Mouse (Mus musculus): ENCODE measurements around the gene Oit3. TPM values are rescaled to one million over a fixed set of nuclear protein-coding genes. Genes with fewer than 3 reads are reported as not detected.
A peak's percentile ranks its signal among the peaks of the same experiment; 100 is the strongest.
"Not testable (repeated sequence)": the region's sequence is repeated elsewhere in the genome, so short reads cannot be mapped to it uniquely, and the experiment has no call there.

Gene Oit3
- polyA plus RNA-seq, 1 experiment from 2014 or later = 2.0 TPM

DNA sequence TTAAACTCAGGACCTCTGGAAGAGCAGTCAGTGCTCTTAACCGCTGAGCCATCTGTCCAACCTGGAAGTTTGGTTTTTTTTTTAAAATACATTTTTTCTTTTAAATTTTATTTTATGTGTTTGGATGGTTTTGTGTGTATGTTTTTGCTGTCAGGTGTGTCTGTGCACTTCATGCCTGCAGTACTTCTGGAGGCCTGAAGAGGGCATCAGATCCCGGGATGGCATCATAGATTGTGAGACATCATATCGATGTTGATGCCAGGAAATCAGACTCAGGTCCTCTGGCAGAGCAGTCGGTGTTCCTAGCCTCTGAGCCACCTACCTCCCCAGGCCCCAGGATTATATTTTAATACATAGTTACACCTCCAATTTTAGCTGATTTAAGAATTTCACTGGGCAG, 27.9 kb downstream of the Oit3 start:
- WGBS = 92% methylated on average over 4 of the region's 4 CpGs
- H3K27ac ChIP-seq (ENCODE audit: low read length) = no peak overlapping the region

GRCm38 (mm10) chr10:59410264-59410663, 31.3 kb downstream of the Oit3 start:
- Histone ChIP-seq H3K36me3 (ENCODE audit: insufficient read depth, low read length) (no peaks in the 10 kb centered on the region), H3K27me3 (ENCODE audit: insufficient read depth, low read length) (no peaks in the 10 kb centered on the region), H3K9me3 (ENCODE audit: low read length) (peaks cover 3% of the 10 kb centered on the region; the same call in 1 of the 2 replicates), H3K4me1 (ENCODE audit: insufficient read depth, low read length) (peaks cover 13% of the 10 kb centered on the region; the same call in 1 of the 2 replicates), H3K4me2 (replicated peaks; ENCODE audit: low read depth, low read length) (no peak overlapping the region), H3K4me3 (ENCODE audit: low read length) (no peak overlapping the region), H3K27ac (ENCODE audit: low read length) (no peak overlapping the region), H3K9ac (replicated peaks; ENCODE audit: low read length) (no peak overlapping the region)
- 54% methylated on average over 12 of the region's 12 CpGs for WGBS
- no peak for ATAC-seq (ENCODE audit: low FRiP score, low TSS enrichment)

More for the DNA sequence above, 27.9 kb downstream of the Oit3 start:
- no peak overlapping the region for H3K4me2 ChIP-seq (replicated peaks; ENCODE audit: low read depth, low read length)
- no peak overlapping the region for H3K9ac ChIP-seq (replicated peaks; ENCODE audit: low read length)
- no peak overlapping the region for H3K4me3 ChIP-seq (ENCODE audit: low read length)
- no peaks in the 10 kb centered on the region for H3K27me3 ChIP-seq (ENCODE audit: insufficient read depth, low read length)
- ATAC-seq (ENCODE audit: low FRiP score, low TSS enrichment) = no peak
- 0 out of 2 replicates have a peak, but pooled peaks cover 4% of the 10 kb centered on the region for H3K4me1 ChIP-seq (ENCODE audit: insufficient read depth, low read length)
- peaks cover 3% of the 10 kb centered on the region; the same call in 1 of the 2 replicates for H3K9me3 ChIP-seq (ENCODE audit: low read length)
- no peaks in the 10 kb centered on the region for H3K36me3 ChIP-seq (ENCODE audit: insufficient read depth, low read length)

GRCm38 (mm10) chr10:59408499-59408898, 33.1 kb downstream of the Oit3 start:
- WGBS = 15% methylated on average over 6 of the region's 6 CpGs
- peaks cover 13% of the 10 kb centered on the region; the same call in 1 of the 2 replicates for H3K4me1 ChIP-seq (ENCODE audit: insufficient read depth, low read length)
- no peak overlapping the region for H3K9ac ChIP-seq (replicated peaks; ENCODE audit: low read length)
- no peak overlapping the region for H3K27ac ChIP-seq (ENCODE audit: low read length)
- H3K4me3 ChIP-seq (ENCODE audit: low read length) = no peak overlapping the region
- H3K9me3 ChIP-seq (ENCODE audit: low read length) = no peaks in the 10 kb centered on the region
- peak overlapping the region; percentile 19; the same call in 1 of the 2 replicates for H3K4me2 ChIP-seq (replicated peaks; ENCODE audit: low read depth, low read length)
- no peaks in the 10 kb centered on the region for H3K27me3 ChIP-seq (ENCODE audit: insufficient read depth, low read length)
- H3K36me3 ChIP-seq (ENCODE audit: insufficient read depth, low read length) = no peaks in the 10 kb centered on the region
- peak; percentile 62; the same call in 1 of the 2 replicates for ATAC-seq (ENCODE audit: low FRiP score, low TSS enrichment)

DNA sequence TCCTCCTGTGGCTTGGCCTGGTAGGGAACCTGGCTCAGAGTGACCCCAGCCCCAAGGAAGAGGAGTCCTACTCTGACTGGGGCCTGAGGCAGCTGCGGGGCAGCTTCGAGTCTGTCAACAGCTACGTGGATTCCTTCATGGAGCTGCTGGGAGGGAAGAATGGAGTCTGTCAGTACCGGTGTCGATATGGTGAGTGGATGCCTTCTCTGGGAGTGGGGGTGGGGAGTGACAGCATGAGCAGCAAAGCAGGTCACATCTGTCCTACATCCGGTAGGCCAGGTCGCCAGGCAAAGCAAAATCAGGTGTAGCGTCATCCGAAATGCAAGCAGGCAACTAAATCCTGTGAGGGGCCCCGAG, 37.8 kb downstream of the Oit3 start:
- H3K4me2 ChIP-seq (replicated peaks; ENCODE audit: low read depth, low read length) = no peak overlapping the region
- H3K27ac ChIP-seq (ENCODE audit: low read length) = no peak overlapping the region
- no peaks in the 10 kb centered on the region for H3K27me3 ChIP-seq (ENCODE audit: insufficient read depth, low read length)
- peaks cover 9% of the 10 kb centered on the region; the same call in 1 of the 2 replicates for H3K4me1 ChIP-seq (ENCODE audit: insufficient read depth, low read length)
- no peak overlapping the region for H3K4me3 ChIP-seq (ENCODE audit: low read length)
- H3K36me3 ChIP-seq (ENCODE audit: insufficient read depth, low read length) = no peaks in the 10 kb centered on the region
- H3K9ac ChIP-seq (replicated peaks; ENCODE audit: low read length) = 0 out of 2 replicates have a peak overlapping the region, but pooled peaks have one; percentile 31
- no peak for ATAC-seq (ENCODE audit: low FRiP score, low TSS enrichment)
- H3K9me3 ChIP-seq (ENCODE audit: low read length) = no peaks in the 10 kb centered on the region
- WGBS = 83% methylated on average over 10 of the region's 10 CpGs

DNA sequence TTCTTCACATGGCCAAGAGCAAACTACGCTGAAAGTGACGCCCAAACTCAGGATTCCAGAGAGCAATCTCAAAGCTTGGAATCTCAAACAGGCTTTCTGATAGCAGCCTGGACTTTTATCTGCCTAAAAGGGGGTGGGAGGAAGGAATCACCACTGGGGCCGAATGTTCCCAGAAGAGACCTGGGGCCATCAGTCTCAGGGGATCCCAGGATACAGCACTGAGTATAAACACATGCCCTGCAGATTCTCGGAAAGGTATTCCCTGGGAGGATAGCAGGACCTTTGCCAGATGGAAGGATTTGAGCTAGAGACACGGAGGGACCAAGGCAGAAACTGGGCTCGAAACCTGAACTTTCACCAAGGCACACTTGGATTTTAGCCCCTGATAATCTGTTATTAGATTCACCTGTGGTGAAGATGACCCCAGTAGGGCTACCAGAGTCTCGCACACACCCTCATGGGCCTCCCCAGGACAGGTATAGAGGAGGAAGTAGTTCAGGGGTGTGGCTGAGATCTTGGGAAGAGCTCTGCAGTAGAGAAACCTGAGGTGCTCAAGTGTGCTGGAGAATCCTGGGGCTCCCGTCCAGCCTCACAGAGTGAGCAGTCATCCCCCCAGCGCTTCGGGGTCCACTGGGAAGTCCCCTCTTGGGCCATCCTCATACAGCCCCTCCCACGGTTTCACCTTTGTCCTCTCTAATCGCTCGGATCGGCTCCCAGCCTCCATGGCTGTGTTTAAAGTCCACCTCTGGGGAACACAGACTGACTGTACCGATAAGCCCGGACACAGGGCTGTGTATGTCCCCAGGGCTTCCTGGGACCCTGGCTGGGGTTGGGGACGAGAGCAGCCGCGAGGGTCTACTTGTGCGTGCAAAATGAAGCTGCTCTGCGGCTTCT, 38.4 kb downstream of the Oit3 start, which contains the start of gene Pla2g12b:
Pla2g12b (plus strand) TSS at position 762 of the 894 bp plus-strand sequence.
- Histone ChIP-seq H3K4me2 (replicated peaks; ENCODE audit: low read depth, low read length) (no peak within 1 kb of the TSS), H3K9me3 (ENCODE audit: low read length) (no peaks in the 10 kb centered on the region), H3K36me3 (ENCODE audit: insufficient read depth, low read length) (no peaks in the 10 kb centered on the region), H3K4me1 (ENCODE audit: insufficient read depth, low read length) (peaks cover 9% of the 10 kb centered on the region; the same call in 1 of the 2 replicates), H3K9ac (replicated peaks; ENCODE audit: low read length) (0 out of 2 replicates have a peak within 1 kb of the TSS, but pooled peaks have one; percentile 31), H3K27me3 (ENCODE audit: insufficient read depth, low read length) (no peaks in the 10 kb centered on the region), H3K4me3 (ENCODE audit: low read length) (no peak within 1 kb of the TSS), H3K27ac (ENCODE audit: low read length) (no peak within 1 kb of the TSS)
- no peak for ATAC-seq (ENCODE audit: low FRiP score, low TSS enrichment)
- WGBS = 61% methylated on average over 21 of the region's 21 CpGs

- not testable (repeated sequence) for H3K9ac ChIP-seq (replicated peaks; ENCODE audit: low read length); H3K4me1 ChIP-seq (ENCODE audit: insufficient read depth, low read length); ATAC-seq (ENCODE audit: low FRiP score, low TSS enrichment); H3K4me3 ChIP-seq (ENCODE audit: low read length); H3K36me3 ChIP-seq (ENCODE audit: insufficient read depth, low read length); H3K4me2 ChIP-seq (replicated peaks; ENCODE audit: low read depth, low read length); H3K27me3 ChIP-seq (ENCODE audit: insufficient read depth, low read length); H3K9me3 ChIP-seq (ENCODE audit: low read length); H3K27ac ChIP-seq (ENCODE audit: low read length)
- 92% methylated on average over 9 of the region's 25 CpGs for WGBS
Measured at GRCm38 (mm10) chr10:59395461-59395860, 46.1 kb downstream of the Oit3 start, which contains the start of gene Gm10273. Gm10273 (plus strand) TSS chr10:59395632.

- Histone ChIP-seq H3K27ac (ENCODE audit: low read length) (no peak overlapping the region), H3K4me1 (ENCODE audit: insufficient read depth, low read length) (no peaks in the 10 kb centered on the region), H3K4me3 (ENCODE audit: low read length) (no peak overlapping the region), H3K9ac (replicated peaks; ENCODE audit: low read length) (no peak overlapping the region), H3K9me3 (ENCODE audit: low read length) (peaks cover 15% of the 10 kb centered on the region), H3K27me3 (ENCODE audit: insufficient read depth, low read length) (no peaks in the 10 kb centered on the region), H3K4me2 (replicated peaks; ENCODE audit: low read depth, low read length) (no peak overlapping the region), H3K36me3 (ENCODE audit: insufficient read depth, low read length) (no peaks in the 10 kb centered on the region)
- WGBS = 46% methylated on average over 4 of the region's 4 CpGs
- ATAC-seq (ENCODE audit: low FRiP score, low TSS enrichment) = no peak
Measured at GRCm38 (mm10) chr10:59391907-59392306, 49.7 kb downstream of the Oit3 start.

GRCm38 (mm10) chr10:59389652-59390051, 51.9 kb downstream of the Oit3 start:
- ATAC-seq (ENCODE audit: low FRiP score, low TSS enrichment) = no peak
- Histone ChIP-seq H3K27ac (ENCODE audit: low read length) (no peak overlapping the region), H3K4me1 (ENCODE audit: insufficient read depth, low read length) (no peaks in the 10 kb centered on the region), H3K4me3 (ENCODE audit: low read length) (no peak overlapping the region), H3K4me2 (replicated peaks; ENCODE audit: low read depth, low read length) (no peak overlapping the region), H3K9me3 (ENCODE audit: low read length) (peaks cover 15% of the 10 kb centered on the region), H3K27me3 (ENCODE audit: insufficient read depth, low read length) (no peaks in the 10 kb centered on the region), H3K36me3 (ENCODE audit: insufficient read depth, low read length) (no peaks in the 10 kb centered on the region), H3K9ac (replicated peaks; ENCODE audit: low read length) (no peak overlapping the region)
- 94% methylated on average over 3 of the region's 3 CpGs for WGBS

- Histone ChIP-seq H3K4me2 (replicated peaks; ENCODE audit: low read depth, low read length) (no peak overlapping the region), H3K9me3 (ENCODE audit: low read length) (peaks cover 15% of the 10 kb centered on the region), H3K9ac (replicated peaks; ENCODE audit: low read length) (no peak overlapping the region), H3K4me1 (ENCODE audit: insufficient read depth, low read length) (no peaks in the 10 kb centered on the region), H3K27me3 (ENCODE audit: insufficient read depth, low read length) (no peaks in the 10 kb centered on the region), H3K27ac (ENCODE audit: low read length) (no peak overlapping the region), H3K4me3 (ENCODE audit: low read length) (no peak overlapping the region), H3K36me3 (ENCODE audit: insufficient read depth, low read length) (no peaks in the 10 kb centered on the region)
- 79% methylated on average over 7 of the region's 8 CpGs for WGBS
- ATAC-seq (ENCODE audit: low FRiP score, low TSS enrichment) = no peak
Measured at GRCm38 (mm10) chr10:59386951-59387350, 54.6 kb downstream of the Oit3 start.

DNA sequence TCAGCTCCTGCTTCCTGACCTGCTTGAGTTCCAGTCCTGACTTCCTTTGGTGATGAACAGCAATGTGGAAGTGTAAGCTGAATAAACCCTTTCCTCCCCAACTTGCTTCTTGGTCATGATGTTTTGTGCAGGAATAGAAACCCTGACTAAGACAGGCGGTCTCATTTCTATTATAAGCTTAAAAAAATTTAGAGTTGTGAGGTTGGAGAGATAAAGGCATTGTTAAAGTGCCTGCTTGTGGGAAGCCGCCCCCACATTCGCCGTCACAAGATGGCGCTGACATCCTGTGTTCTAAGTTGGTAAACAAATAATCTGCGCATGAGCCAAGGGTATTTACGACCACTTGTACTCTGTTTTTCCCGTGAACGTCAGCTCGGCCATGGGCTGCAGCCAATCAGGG, 60.0 kb downstream of the Oit3 start:
- not testable (repeated sequence) for H3K4me3 ChIP-seq (ENCODE audit: low read length); H3K9ac ChIP-seq (replicated peaks; ENCODE audit: low read length); H3K4me2 ChIP-seq (replicated peaks; ENCODE audit: low read depth, low read length); H3K4me1 ChIP-seq (ENCODE audit: insufficient read depth, low read length); H3K36me3 ChIP-seq (ENCODE audit: insufficient read depth, low read length); H3K27ac ChIP-seq (ENCODE audit: low read length); H3K27me3 ChIP-seq (ENCODE audit: insufficient read depth, low read length); H3K9me3 ChIP-seq (ENCODE audit: low read length); ATAC-seq (ENCODE audit: low FRiP score, low TSS enrichment)
- WGBS = 70% methylated on average over 5 of the region's 10 CpGs
